Mouse (Mus musculus) small intestine, adult 2 months (tissue): ENCODE measurements at regions not wholly inside any gene's neighbourhood (a gene's known extent, or its start where the extent isn't known, plus 50 kb on each side); places are given as distances from the start of the nearest gene placed in this dataset.

Source experiments
- CTCF ChIP-seq: fragments of 200-500 bp; IDR thresholded peaks from 2 replicates; pipeline ENCODE4 v1.5.1; 2012; ENCODE audit warnings: low read depth, mild to moderate bottlenecking, control low read depth, inconsistent platforms, low read length, moderate library complexity, mixed read lengths; ENCODE audit not compliant: insufficient replicate concordance, insufficient read length; ENCODE audit errors: extremely low read depth
- POLR2A ChIP-seq: fragments of 200-500 bp; IDR thresholded peaks from 2 replicates; pipeline ENCODE4 v1.6.1; 2012; ENCODE audit warnings: low read depth, mild to moderate bottlenecking, control low read depth, inconsistent platforms, low read length, moderate library complexity

- TF ChIP-seq CTCF, result no peak
- no peak for TF ChIP-seq POLR2A
Measured at GRCm38 (mm10) chr15:52155784-52156183, 1728.9 kb upstream of the Gm7489 start.
